Mouse (Mus musculus): ENCODE measurements around the gene Adra2c. TPM values are rescaled to one million over a fixed set of nuclear protein-coding genes. Genes with fewer than 3 reads are reported as not detected.

Adra2c gene
- polyA plus RNA-seq, 1 experiment, result 0.12 TPM

DNA sequence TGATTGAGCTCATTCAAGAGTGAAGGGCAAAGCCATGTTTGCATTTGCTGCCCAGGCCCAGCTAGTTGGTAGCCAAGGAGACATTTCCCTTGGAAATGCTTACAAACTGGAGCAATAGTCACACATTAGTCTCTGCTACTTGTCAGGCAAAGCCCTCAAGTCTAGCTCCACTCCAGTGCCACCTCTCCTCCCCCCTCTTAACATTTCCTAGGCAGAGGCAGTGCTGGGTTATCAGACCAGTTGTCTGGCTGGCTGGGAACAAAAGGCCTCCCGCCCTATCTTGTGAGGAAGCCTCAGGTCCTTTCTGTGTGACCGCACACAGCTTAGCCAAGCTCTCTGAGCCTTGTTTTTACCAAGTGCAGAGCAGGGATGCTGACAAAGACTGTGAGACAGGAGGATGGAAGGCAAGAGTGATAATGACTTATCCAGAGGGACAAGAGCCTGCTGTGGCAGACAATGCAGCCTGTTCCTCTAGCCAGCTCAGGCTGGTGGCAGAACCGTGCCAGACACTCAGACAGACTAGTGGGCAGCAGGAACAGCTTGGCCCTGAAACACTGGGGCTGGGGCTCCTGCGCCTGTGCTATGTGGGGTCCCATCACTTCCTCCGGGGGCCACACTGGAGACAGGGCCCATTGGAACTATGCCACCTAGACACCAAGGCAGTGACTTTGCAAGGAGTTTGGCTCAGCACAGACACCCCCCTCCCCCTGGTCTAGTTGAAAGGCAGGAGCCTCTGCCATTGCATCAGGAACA lies 23.0 kb upstream of the Adra2c start:
- H3K4me3 ChIP-seq (ENCODE audit: control insufficient read depth, insufficient read depth, low read length), result no peak overlapping the region
- no peak for DNase-seq
- no peak for TF ChIP-seq CTCF (IDR thresholded peaks at IDR 0.05; ENCODE audit: borderline replicate concordance, control insufficient read depth, extremely low read depth, insufficient read depth, low read length, poor library complexity)
- no peak for TF ChIP-seq POLR2A (IDR thresholded peaks at IDR 0.05; ENCODE audit: control insufficient read depth, extremely low read depth, insufficient read depth, low read length, poor library complexity)
- H3K4me1 ChIP-seq (replicated peaks; ENCODE audit: control insufficient read depth, insufficient read depth, low read length), result no peaks in the 10 kb centered on the region
- H3K36me3 ChIP-seq (ENCODE audit: control insufficient read depth, insufficient read depth, low read length), result no peaks in the 10 kb centered on the region
- no peak overlapping the region for H3K27ac ChIP-seq (ENCODE audit: control insufficient read depth, insufficient read depth, low read length)
- no peaks in the 10 kb centered on the region; the same call in 1 of the 2 replicates for H3K27me3 ChIP-seq (ENCODE audit: control insufficient read depth, insufficient read depth, low read length)
- 74% methylated on average over 5 of the region's 5 CpGs for WGBS

DNA sequence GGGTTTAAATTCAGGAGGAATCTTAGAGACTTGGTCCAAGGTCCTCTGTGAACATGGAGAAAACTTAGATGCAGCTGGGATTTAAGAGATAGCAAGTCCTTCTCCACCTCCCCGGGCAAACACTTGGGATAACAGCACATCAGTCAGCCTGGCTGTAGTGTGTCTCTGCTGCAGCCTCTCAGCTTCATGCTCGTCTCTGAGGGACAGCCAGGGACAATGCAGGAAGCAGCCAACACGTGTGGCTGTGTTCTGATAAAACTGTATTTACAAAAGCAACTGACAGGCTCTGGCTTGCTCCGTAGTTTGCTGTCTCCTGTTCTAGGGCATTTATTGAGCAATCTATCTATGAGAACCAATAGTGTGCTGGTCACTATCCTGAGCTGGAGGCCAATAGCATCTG lies 14.4 kb upstream of the Adra2c start:
- no peak for TF ChIP-seq POLR2A (IDR thresholded peaks at IDR 0.05; ENCODE audit: control insufficient read depth, extremely low read depth, insufficient read depth, low read length, poor library complexity)
- TF ChIP-seq CTCF (IDR thresholded peaks at IDR 0.05; ENCODE audit: borderline replicate concordance, control insufficient read depth, extremely low read depth, insufficient read depth, low read length, poor library complexity), result no peak
- DNase-seq, result no peak
- WGBS, result 26% methylated on average over 4 of the region's 4 CpGs
- H3K27ac ChIP-seq (ENCODE audit: control insufficient read depth, insufficient read depth, low read length), result no peak overlapping the region
- H3K4me1 ChIP-seq (replicated peaks; ENCODE audit: control insufficient read depth, insufficient read depth, low read length), result no peaks in the 10 kb centered on the region
- no peak overlapping the region for H3K4me3 ChIP-seq (ENCODE audit: control insufficient read depth, insufficient read depth, low read length)
- no peaks in the 10 kb centered on the region for H3K27me3 ChIP-seq (ENCODE audit: control insufficient read depth, insufficient read depth, low read length)
- no peaks in the 10 kb centered on the region for H3K36me3 ChIP-seq (ENCODE audit: control insufficient read depth, insufficient read depth, low read length)

- 91% methylated on average over 7 of the region's 7 CpGs for WGBS
- no peaks in the 10 kb centered on the region for H3K4me1 ChIP-seq (replicated peaks; ENCODE audit: control insufficient read depth, insufficient read depth, low read length)
Observed at GRCm38 (mm10) chr5:35267486-35267885, 10.6 kb upstream of the Adra2c start.

DNA sequence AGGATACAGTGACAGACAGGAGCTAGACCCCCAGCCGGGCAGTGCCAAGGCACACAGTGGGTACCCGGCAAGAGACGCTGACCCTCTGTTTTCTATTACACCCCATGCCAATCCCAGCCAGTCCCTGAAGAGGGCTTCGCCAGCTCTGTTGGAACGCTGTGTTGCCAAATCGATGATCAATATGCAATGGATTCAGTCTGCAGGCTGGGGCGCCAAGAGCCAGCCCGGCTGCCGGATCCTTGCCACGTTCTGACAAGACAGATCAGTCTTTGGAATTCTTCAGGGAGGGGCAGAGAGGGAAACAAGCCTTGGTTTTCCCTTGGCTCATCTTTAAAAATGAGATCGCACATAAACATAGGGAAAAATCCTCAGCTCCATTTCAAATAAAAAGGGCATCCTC lies 2.8 kb upstream of the Adra2c start:
- no peak for DNase-seq
- peaks cover 2% of the 10 kb centered on the region; the same call in 1 of the 2 replicates for H3K27me3 ChIP-seq (ENCODE audit: control insufficient read depth, insufficient read depth, low read length)
- H3K36me3 ChIP-seq (ENCODE audit: control insufficient read depth, insufficient read depth, low read length), result no peaks in the 10 kb centered on the region
- H3K27ac ChIP-seq (ENCODE audit: control insufficient read depth, insufficient read depth, low read length), result no peak overlapping the region
- 88% methylated on average over 11 of the region's 11 CpGs for WGBS
- H3K4me1 ChIP-seq (replicated peaks; ENCODE audit: control insufficient read depth, insufficient read depth, low read length), result no peaks in the 10 kb centered on the region
- no peak for TF ChIP-seq CTCF (IDR thresholded peaks at IDR 0.05; ENCODE audit: borderline replicate concordance, control insufficient read depth, extremely low read depth, insufficient read depth, low read length, poor library complexity)
- TF ChIP-seq POLR2A (IDR thresholded peaks at IDR 0.05; ENCODE audit: control insufficient read depth, extremely low read depth, insufficient read depth, low read length, poor library complexity), result no peak
- no peak overlapping the region for H3K4me3 ChIP-seq (ENCODE audit: control insufficient read depth, insufficient read depth, low read length)

More at GRCm38 (mm10) chr5:35267486-35267885, 10.6 kb upstream of the Adra2c start:
- TF ChIP-seq CTCF (IDR thresholded peaks at IDR 0.05; ENCODE audit: borderline replicate concordance, control insufficient read depth, extremely low read depth, insufficient read depth, low read length, poor library complexity) (no peak), POLR2A (IDR thresholded peaks at IDR 0.05; ENCODE audit: control insufficient read depth, extremely low read depth, insufficient read depth, low read length, poor library complexity) (no peak)
- H3K4me3 ChIP-seq (ENCODE audit: control insufficient read depth, insufficient read depth, low read length), result no peak overlapping the region
- H3K27me3 ChIP-seq (ENCODE audit: control insufficient read depth, insufficient read depth, low read length), result no peaks in the 10 kb centered on the region
- DNase-seq, result no peak
- H3K36me3 ChIP-seq (ENCODE audit: control insufficient read depth, insufficient read depth, low read length), result no peaks in the 10 kb centered on the region
- no peak overlapping the region for H3K27ac ChIP-seq (ENCODE audit: control insufficient read depth, insufficient read depth, low read length)

GRCm38 (mm10) chr5:35278741-35279695 lies 899 bp downstream of the Adra2c start:
- no peaks in the 10 kb centered on the region for H3K36me3 ChIP-seq (ENCODE audit: control insufficient read depth, insufficient read depth, low read length)
- 4% methylated on average over 118 of the region's 118 CpGs for WGBS
- no peaks in the 10 kb centered on the region for H3K4me1 ChIP-seq (replicated peaks; ENCODE audit: control insufficient read depth, insufficient read depth, low read length)
- no peak overlapping the region for H3K27ac ChIP-seq (ENCODE audit: control insufficient read depth, insufficient read depth, low read length)
- H3K27me3 ChIP-seq (ENCODE audit: control insufficient read depth, insufficient read depth, low read length), result peaks cover 2% of the 10 kb centered on the region; the same call in 1 of the 2 replicates
- no peak overlapping the region for H3K4me3 ChIP-seq (ENCODE audit: control insufficient read depth, insufficient read depth, low read length)
- TF ChIP-seq CTCF (IDR thresholded peaks at IDR 0.05; ENCODE audit: borderline replicate concordance, control insufficient read depth, extremely low read depth, insufficient read depth, low read length, poor library complexity), result no peak
- TF ChIP-seq POLR2A (IDR thresholded peaks at IDR 0.05; ENCODE audit: control insufficient read depth, extremely low read depth, insufficient read depth, low read length, poor library complexity), result no peak
- DNase-seq, result no peak

- Histone ChIP-seq H3K27me3 (ENCODE audit: control insufficient read depth, insufficient read depth, low read length) (peaks cover 2% of the 10 kb centered on the region; the same call in 1 of the 2 replicates), H3K27ac (ENCODE audit: control insufficient read depth, insufficient read depth, low read length) (no peak overlapping the region), H3K36me3 (ENCODE audit: control insufficient read depth, insufficient read depth, low read length) (no peaks in the 10 kb centered on the region), H3K4me1 (replicated peaks; ENCODE audit: control insufficient read depth, insufficient read depth, low read length) (no peaks in the 10 kb centered on the region), H3K4me3 (ENCODE audit: control insufficient read depth, insufficient read depth, low read length) (no peak overlapping the region)
- TF ChIP-seq POLR2A (IDR thresholded peaks at IDR 0.05; ENCODE audit: control insufficient read depth, extremely low read depth, insufficient read depth, low read length, poor library complexity) (no peak), CTCF (IDR thresholded peaks at IDR 0.05; ENCODE audit: borderline replicate concordance, control insufficient read depth, extremely low read depth, insufficient read depth, low read length, poor library complexity) (no peak)
- WGBS, result 5% methylated on average over 49 of the region's 49 CpGs
- DNase-seq, result no peak
Observed at GRCm38 (mm10) chr5:35279696-35280001, 1.5 kb downstream of the Adra2c start.

Measured in thymus, adult 2 months (tissue).